Mouse (Mus musculus): ENCODE results near the gene Creb1. TPM values are rescaled to one million over a fixed set of nuclear protein-coding genes. Genes with fewer than 3 reads are reported as not detected.
"Not testable (repeated sequence)": the region's sequence is repeated elsewhere in the genome, so short reads cannot be mapped to it uniquely, and the experiment has no call there.

Creb1 gene
- polyA plus RNA-seq, 1 experiment from 2014 or later: 27.5 TPM

DNA sequence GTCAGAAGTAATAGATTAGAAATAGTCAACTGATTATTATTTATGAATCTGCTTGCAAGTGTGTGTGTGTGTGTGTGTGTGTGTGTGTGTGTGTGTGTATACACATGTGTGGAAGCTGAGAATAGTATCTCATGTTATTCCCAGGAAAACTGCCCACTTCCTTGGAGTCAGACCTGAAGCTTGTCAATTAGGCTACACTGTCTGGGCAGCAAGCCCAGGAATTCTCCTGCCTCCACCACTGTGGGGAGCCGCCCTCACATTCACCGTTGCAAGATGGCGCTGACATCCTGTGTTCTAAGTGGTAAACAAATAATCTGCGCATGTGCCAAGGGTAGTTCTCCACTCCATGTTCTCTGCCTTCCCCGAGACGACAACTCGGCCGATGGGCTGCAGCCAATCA lies 110.1 kb downstream of the Creb1 start:
- H3K9me3 ChIP-seq (replicated peaks; ENCODE audit: control insufficient read depth, low read length); ATAC-seq (ENCODE audit: insufficient read depth, low FRiP score); H3K27me3 ChIP-seq (ENCODE audit: control insufficient read depth, insufficient read depth, low read length); H3K36me3 ChIP-seq (ENCODE audit: control insufficient read depth, insufficient read depth, low read length); H3K4me3 ChIP-seq (replicated peaks; ENCODE audit: low read length); H3K4me1 ChIP-seq (ENCODE audit: control insufficient read depth, insufficient read depth, low read length); H3K4me2 ChIP-seq (ENCODE audit: low read depth, low read length); H3K9ac ChIP-seq (ENCODE audit: low read length); H3K27ac ChIP-seq (ENCODE audit: low read length): not testable (repeated sequence)
- WGBS: 96% methylated on average over 8 of the region's 8 CpGs

DNA sequence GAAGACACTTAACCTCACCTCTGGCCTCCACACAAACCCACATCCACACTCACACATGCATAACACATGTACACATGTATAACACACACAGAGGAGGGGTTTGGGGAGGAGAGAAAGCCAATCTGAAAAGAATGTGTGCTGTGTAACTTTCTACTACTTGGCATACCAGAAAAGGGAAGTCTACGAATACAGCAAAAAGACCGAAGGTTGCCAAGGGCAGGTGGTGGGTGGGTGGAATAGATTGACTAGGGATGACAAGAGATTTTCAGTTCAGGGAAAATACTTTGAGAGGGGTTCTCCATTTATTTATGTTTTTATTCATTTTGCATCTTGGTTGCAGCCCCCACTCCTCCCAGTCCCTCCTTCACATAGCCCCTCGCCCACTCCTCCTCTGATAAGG lies 112.1 kb downstream of the Creb1 start:
- no peak overlapping the region for H3K27ac ChIP-seq (ENCODE audit: low read length)
- WGBS: 86% methylated on average over 3 of the region's 3 CpGs
- H3K4me3 ChIP-seq (replicated peaks; ENCODE audit: low read length): no peak overlapping the region
- H3K4me2 ChIP-seq (ENCODE audit: low read depth, low read length): no peak overlapping the region
- no peaks in the 10 kb centered on the region for H3K27me3 ChIP-seq (ENCODE audit: control insufficient read depth, insufficient read depth, low read length)
- no peak overlapping the region for H3K9ac ChIP-seq (ENCODE audit: low read length)
- H3K9me3 ChIP-seq (replicated peaks; ENCODE audit: control insufficient read depth, low read length): no peaks in the 10 kb centered on the region
- H3K4me1 ChIP-seq (ENCODE audit: control insufficient read depth, insufficient read depth, low read length): peaks cover 1% of the 10 kb centered on the region; the same call in 1 of the 2 replicates
- H3K36me3 ChIP-seq (ENCODE audit: control insufficient read depth, insufficient read depth, low read length): no peaks in the 10 kb centered on the region
- no peak for ATAC-seq (ENCODE audit: insufficient read depth, low FRiP score)

DNA sequence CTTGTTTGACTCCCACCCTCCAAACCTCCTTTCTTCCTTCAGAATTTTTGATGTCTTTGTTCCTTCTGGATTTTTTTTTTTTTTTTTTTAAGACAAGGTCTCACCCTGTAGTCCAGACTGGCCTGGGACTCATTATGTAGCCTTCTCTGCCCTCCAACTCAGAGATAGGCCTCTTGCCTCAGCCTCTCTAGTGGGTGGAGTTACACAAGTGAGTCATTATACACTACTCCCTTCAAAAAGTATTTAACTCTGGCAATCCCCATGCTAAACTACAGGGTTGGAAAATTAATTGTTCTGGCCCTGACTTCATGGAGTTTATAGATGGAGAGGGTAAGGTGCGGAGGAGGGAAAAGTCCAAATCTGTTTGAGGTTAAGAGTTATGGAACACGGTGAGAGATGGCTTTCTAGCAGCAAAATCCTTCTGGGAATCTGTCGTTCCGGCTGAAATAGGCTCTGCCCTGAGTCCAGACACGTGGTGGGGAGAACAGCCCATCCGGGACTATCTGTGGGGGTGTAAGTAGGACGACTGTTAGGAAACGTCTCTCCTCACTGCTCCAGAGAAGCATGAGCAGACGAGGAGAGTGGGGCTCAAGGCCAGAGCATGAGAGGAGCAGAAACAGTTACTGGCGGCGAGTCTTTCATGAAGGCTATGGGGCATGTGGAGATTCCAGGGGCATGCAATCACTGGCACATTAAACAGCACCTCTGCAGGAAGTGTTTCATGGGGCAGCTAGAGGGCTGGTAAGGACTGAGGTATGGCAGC lies 117.1 kb downstream of the Creb1 start:
- Histone ChIP-seq H3K9me3 (replicated peaks; ENCODE audit: control insufficient read depth, low read length) (no peaks in the 10 kb centered on the region), H3K4me1 (ENCODE audit: control insufficient read depth, insufficient read depth, low read length) (peaks cover 2% of the 10 kb centered on the region; the same call in 1 of the 2 replicates), H3K27ac (ENCODE audit: low read length) (no peak overlapping the region), H3K36me3 (ENCODE audit: control insufficient read depth, insufficient read depth, low read length) (no peaks in the 10 kb centered on the region), H3K9ac (ENCODE audit: low read length) (no peak overlapping the region), H3K4me3 (replicated peaks; ENCODE audit: low read length) (no peak overlapping the region), H3K4me2 (ENCODE audit: low read depth, low read length) (no peak overlapping the region), H3K27me3 (ENCODE audit: control insufficient read depth, insufficient read depth, low read length) (no peaks in the 10 kb centered on the region)
- 56% methylated on average over 11 of the region's 11 CpGs for WGBS
- no peak for ATAC-seq (ENCODE audit: insufficient read depth, low FRiP score)

GRCm38 (mm10) chr1:64653701-64654100 lies 121.3 kb downstream of the Creb1 start:
- ATAC-seq (ENCODE audit: insufficient read depth, low FRiP score): no peak
- no peak overlapping the region for H3K4me2 ChIP-seq (ENCODE audit: low read depth, low read length)
- no peak overlapping the region for H3K27ac ChIP-seq (ENCODE audit: low read length)
- H3K9ac ChIP-seq (ENCODE audit: low read length): no peak overlapping the region
- H3K4me3 ChIP-seq (replicated peaks; ENCODE audit: low read length): no peak overlapping the region
- no peaks in the 10 kb centered on the region for H3K27me3 ChIP-seq (ENCODE audit: control insufficient read depth, insufficient read depth, low read length)
- H3K9me3 ChIP-seq (replicated peaks; ENCODE audit: control insufficient read depth, low read length): no peaks in the 10 kb centered on the region
- H3K4me1 ChIP-seq (ENCODE audit: control insufficient read depth, insufficient read depth, low read length): peaks cover 2% of the 10 kb centered on the region; the same call in 1 of the 2 replicates
- 92% methylated on average over 6 of the region's 6 CpGs for WGBS
- no peaks in the 10 kb centered on the region for H3K36me3 ChIP-seq (ENCODE audit: control insufficient read depth, insufficient read depth, low read length)

Other genes with a start within 250 kb of the Creb1 start
- 19.0 and 19.2 TPM in 2 replicates for gene Mettl21a, start 84.6 kb downstream of the Creb1 start, polyA plus RNA-seq (2015; fragmentation: Nextera tagmentation; extraction: Ambion mirVana)
- 3.5 and 4.0 TPM in 2 replicates for gene Ccnyl1, start 157.8 kb downstream of the Creb1 start, polyA plus RNA-seq (2015; fragmentation: Nextera tagmentation; extraction: Ambion mirVana)
- 5.5 and 5.7 TPM in 2 replicates for gene Fzd5, start 205.1 kb downstream of the Creb1 start, polyA plus RNA-seq (2015; fragmentation: Nextera tagmentation; extraction: Ambion mirVana)